Mouse (Mus musculus) kidney, adult 2 months (tissue): ENCODE measurements around the gene Lrrc40.

Source experiments
- CTCF ChIP-seq: fragments of 200-500 bp; conservative IDR thresholded peaks from 2 replicates; pipeline ENCODE4 v1.5.1; 2011; ENCODE audit warnings: low read depth, mild to moderate bottlenecking, control low read depth, low read length, moderate library complexity, mixed read lengths; ENCODE audit not compliant: insufficient read depth, insufficient read length
- POLR2A ChIP-seq: fragments of 200-500 bp; IDR thresholded peaks from one replicate; pipeline ENCODE4 v1.6.1; 2011; ENCODE audit warnings: low read depth, low read length, control low read depth

DNA sequence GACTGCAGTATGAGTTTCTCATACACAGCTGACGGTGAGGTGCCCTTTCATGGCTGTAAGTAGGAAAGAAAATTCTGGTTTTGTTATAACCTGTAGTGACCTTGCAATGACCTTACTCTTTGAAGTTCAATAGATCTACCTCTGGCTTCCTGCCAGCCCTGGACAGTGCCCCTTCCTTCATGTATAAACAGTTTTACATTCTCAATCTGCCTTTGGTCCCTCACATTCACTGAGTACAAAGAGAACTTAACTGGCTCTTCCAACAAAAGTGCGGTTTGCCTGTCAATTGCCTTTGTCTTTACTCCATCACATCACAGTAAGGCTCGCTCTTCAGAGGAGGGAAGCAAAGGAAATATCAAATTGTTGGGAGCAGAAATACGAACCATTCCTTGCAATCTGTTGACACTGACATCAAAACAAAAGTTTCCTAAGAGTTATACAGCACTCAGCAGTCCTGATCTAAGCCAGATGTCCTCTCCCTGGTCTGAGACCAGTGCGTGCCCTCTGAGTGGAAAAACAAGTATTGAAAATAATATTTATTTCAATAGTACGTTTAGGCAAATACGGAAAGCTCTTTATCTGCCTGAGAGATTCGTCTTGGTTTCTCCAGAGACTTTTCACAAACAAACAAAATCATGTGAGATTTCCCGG is 32.3 kb downstream of the Lrrc40 start:
- TF ChIP-seq CTCF (no peak), POLR2A (no peak)
